Mouse (Mus musculus) heart, embryonic 15.5 days (tissue): Measurements from ENCODE around the gene Tll1. TPM values are rescaled to one million over a fixed set of nuclear protein-coding genes. Genes with fewer than 3 reads are reported as not detected.

Experiments used
- ATAC-seq: fragments of 200-750 bp; cut with Nextera tagmentation; replicated peaks from 2 replicates; pipeline ENCODE4 v1.8.0; 2017; ENCODE audit warnings: low read depth, moderate TSS enrichment; ENCODE audit not compliant: insufficient number of reproducible peaks, insufficient read depth, low FRiP score
- H3K27ac ChIP-seq: fragments of 300-500 bp; sonication (generic); 2 replicates; pipeline ENCODE4 v1.5.1; 2015; ENCODE audit warnings: mild to moderate bottlenecking, inconsistent platforms
- H3K27me3 ChIP-seq: fragments of 300-500 bp; sonication (generic); 2 replicates; pipeline ENCODE4 v1.6.1; 2015; ENCODE audit warnings: inconsistent platforms
- H3K36me3 ChIP-seq: fragments of 300-500 bp; sonication (generic); 2 replicates; pipeline ENCODE4 v1.6.1; 2015; ENCODE audit warnings: mild to moderate bottlenecking, inconsistent platforms
- H3K4me1 ChIP-seq: fragments of 300-500 bp; sonication (generic); replicated peaks from 2 replicates; pipeline ENCODE4 v1.6.1; 2015; ENCODE audit warnings: inconsistent platforms
- H3K4me2 ChIP-seq: fragments of 300-500 bp; sonication (generic); 2 replicates; pipeline ENCODE4 v1.6.1; 2015; ENCODE audit warnings: inconsistent platforms, mild to moderate bottlenecking, moderate library complexity
- H3K4me3 ChIP-seq: fragments of 300-500 bp; sonication (generic); 2 replicates; pipeline ENCODE4 v1.5.1; 2015; ENCODE audit warnings: mild to moderate bottlenecking, inconsistent platforms
- H3K9ac ChIP-seq: fragments of 300-500 bp; sonication (generic); 2 replicates; pipeline ENCODE4 v1.6.1; 2015; ENCODE audit warnings: mild to moderate bottlenecking, inconsistent platforms
- H3K9me3 ChIP-seq: fragments of 300-500 bp; sonication (generic); replicated peaks from 2 replicates; pipeline ENCODE4 v1.6.1; 2016; ENCODE audit warnings: inconsistent platforms
- WGBS: fragments of 180-500 bp; shearing (Covaris S2); methylation state at CpG from one replicate; pipeline ENCODE4 v1.1.7; 2015; ENCODE audit warnings: mixed read lengths; 5-methylcytosine and 5-hydroxymethylcytosine counted together
- polyA plus RNA-seq: library from polyadenylated mRNA; unstranded; fragments of >200 nt; fragmentation: Nextera tagmentation; extraction: Ambion mirVana; gene quantifications from 2 replicates; pipeline ENCODE4 v1.2.1, GENCODE M21; 2015

Gene Tll1
- polyA plus RNA-seq, 1 experiment from 2014 or later = 1.1 TPM

DNA sequence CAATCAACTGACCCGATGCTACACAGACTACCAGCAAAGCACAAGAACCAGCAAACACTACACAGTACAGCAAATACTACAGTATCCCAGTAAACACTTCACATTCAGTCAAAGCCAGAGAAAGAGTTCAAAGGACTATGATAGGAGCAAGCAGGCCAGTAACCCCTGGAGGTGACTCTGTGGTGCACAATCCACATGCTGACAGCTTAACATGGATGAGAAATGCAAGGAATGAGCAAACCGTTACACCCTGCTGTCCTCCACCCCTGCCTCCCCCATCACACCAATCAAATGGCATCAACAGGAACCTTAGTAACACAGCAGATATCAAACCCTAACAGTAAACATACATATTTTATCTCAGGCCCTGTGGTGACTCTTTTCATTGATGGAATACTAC is 7.7 kb downstream of the Tll1 start:
- Histone ChIP-seq H3K4me3 (no peak overlapping the region), H3K9ac (no peak overlapping the region), H3K4me1 (no peaks in the 10 kb centered on the region), H3K27ac (no peak overlapping the region), H3K4me2 (no peak overlapping the region), H3K27me3 (0 out of 2 replicates have a peak, but pooled peaks cover 3% of the 10 kb centered on the region), H3K9me3 (no peaks in the 10 kb centered on the region), H3K36me3 (no peaks in the 10 kb centered on the region)
- WGBS = 46% methylated on average over 2 of the region's 2 CpGs
- ATAC-seq = no peak

DNA sequence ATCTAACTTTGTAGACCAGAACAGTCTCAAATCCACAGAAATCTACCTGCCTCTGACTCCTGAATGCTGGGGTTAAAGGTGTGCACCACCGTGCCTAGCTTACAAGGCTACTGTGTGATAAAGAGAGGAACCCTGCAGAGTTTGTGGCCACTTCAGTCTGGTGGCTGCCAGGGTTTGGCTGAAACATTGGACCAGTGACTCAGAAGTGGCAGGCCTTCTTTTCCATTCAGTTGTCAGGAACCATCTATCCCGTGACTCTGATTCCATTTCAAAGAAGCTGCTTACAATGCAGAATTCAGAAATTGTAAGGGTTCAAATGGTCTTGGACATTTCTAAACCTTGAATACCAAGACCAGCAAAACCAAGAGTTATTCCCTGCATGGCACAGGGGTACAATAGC is 12.7 kb downstream of the Tll1 start:
- Histone ChIP-seq H3K9ac (no peak overlapping the region), H3K4me3 (no peak overlapping the region), H3K9me3 (no peaks in the 10 kb centered on the region), H3K36me3 (no peaks in the 10 kb centered on the region), H3K4me1 (no peaks in the 10 kb centered on the region), H3K27ac (no peak overlapping the region), H3K27me3 (no peaks in the 10 kb centered on the region), H3K4me2 (no peak overlapping the region)
- WGBS = 60% methylated on average over 2 of the region's 2 CpGs
- no peak for ATAC-seq

DNA sequence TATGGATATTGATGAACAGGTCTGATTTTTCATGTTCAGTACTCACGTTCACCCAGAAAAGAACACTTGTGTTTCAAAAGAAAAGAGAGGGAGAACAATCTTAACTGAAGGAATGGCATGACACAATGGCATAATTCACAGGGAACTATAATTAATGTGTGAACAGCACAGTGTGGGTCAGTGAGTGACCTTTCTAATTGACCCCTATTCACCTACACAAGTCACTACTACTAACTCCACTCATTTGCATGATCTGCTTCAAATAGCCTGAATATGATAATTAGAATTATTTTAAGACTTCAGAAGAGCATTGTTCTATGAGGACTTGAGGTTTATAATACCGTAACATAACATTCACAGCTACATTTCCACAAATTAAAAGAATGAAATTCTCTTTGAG is 18.2 kb downstream of the Tll1 start:
- 86% methylated on average over 2 of the region's 2 CpGs for WGBS
- no peaks in the 10 kb centered on the region for H3K27me3 ChIP-seq

DNA sequence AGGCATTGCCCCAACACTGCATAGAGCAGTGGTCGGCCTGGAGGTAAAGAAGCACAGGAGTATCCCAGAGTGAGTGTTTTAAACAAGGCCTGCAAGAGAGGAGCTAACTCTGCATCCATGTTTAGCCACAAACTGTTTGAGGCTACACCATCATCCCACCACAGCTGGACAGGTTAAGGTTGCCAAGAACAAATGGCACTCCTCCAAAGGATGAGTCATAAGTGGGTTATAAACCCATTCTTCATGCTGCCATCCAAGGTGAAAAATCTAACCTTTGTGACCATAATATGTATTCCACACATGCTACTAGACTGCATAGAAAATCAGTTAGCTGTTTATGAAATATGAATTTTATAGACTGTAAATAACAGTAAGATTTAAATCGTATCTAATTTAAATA is 29.1 kb downstream of the Tll1 start:
- Histone ChIP-seq H3K4me1 (no peaks in the 10 kb centered on the region), H3K27ac (no peak overlapping the region), H3K27me3 (no peaks in the 10 kb centered on the region), H3K9me3 (no peaks in the 10 kb centered on the region), H3K36me3 (no peaks in the 10 kb centered on the region), H3K4me3 (no peak overlapping the region), H3K9ac (no peak overlapping the region), H3K4me2 (no peak overlapping the region)
- ATAC-seq = no peak
- 84% methylated on average over 2 of the region's 2 CpGs for whole genome bisulfite sequencing

More for the DNA sequence above, 18.2 kb downstream of the Tll1 start:
- Histone ChIP-seq H3K4me1 (no peaks in the 10 kb centered on the region), H3K27ac (no peak overlapping the region), H3K4me2 (no peak overlapping the region), H3K9ac (no peak overlapping the region), H3K9me3 (no peaks in the 10 kb centered on the region), H3K36me3 (no peaks in the 10 kb centered on the region), H3K4me3 (no peak overlapping the region)
- no peak for ATAC-seq

DNA sequence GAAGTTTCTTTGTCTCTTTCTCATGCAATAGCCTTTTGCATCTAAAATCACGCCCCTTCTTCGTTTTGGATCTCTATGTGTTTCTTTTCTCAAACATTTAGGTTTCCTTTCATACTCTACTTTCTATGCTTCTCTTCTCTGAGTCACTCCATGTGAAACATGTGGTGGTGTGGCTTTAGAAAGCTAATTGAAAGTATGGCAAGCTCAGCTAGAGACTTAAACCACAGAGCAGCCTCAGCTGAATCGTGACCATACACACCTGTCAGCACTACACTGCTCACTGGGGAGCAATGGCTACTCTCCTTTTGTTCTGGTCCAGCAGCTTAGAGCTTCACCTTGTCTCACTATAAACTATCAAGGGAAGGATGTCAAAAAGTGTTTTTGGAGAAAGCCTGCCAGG is 31.2 kb downstream of the Tll1 start:
- H3K36me3 ChIP-seq = no peaks in the 10 kb centered on the region
- H3K9me3 ChIP-seq = no peaks in the 10 kb centered on the region
- no peak overlapping the region for H3K9ac ChIP-seq
- H3K27ac ChIP-seq = no peak overlapping the region
- no peak overlapping the region for H3K4me2 ChIP-seq
- H3K4me3 ChIP-seq = no peak overlapping the region
- no peaks in the 10 kb centered on the region for H3K27me3 ChIP-seq
- H3K4me1 ChIP-seq = no peaks in the 10 kb centered on the region
- WGBS = 65% methylated on average over 3 of the region's 3 CpGs
- ATAC-seq = no peak

DNA sequence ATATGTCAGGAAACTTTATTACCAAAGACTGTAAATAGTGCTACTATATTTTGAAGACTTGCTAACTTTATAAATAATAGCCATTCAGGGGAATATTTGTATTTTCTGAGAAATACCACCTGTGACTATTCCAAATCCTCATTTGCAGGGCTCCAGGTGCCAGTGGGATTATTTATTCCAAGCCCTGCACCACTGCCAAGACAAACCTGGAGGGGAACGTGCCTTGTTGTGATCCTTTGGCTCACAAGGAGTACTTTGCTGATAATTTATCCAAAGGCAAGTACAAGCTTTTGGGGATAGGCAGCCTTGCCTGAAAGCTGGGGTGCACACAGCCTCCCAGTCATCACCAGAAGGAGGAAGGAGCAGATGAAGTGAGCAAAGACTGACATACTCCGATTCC is 32.3 kb downstream of the Tll1 start:
- no peak overlapping the region for H3K9ac ChIP-seq
- H3K4me2 ChIP-seq = no peak overlapping the region

DNA sequence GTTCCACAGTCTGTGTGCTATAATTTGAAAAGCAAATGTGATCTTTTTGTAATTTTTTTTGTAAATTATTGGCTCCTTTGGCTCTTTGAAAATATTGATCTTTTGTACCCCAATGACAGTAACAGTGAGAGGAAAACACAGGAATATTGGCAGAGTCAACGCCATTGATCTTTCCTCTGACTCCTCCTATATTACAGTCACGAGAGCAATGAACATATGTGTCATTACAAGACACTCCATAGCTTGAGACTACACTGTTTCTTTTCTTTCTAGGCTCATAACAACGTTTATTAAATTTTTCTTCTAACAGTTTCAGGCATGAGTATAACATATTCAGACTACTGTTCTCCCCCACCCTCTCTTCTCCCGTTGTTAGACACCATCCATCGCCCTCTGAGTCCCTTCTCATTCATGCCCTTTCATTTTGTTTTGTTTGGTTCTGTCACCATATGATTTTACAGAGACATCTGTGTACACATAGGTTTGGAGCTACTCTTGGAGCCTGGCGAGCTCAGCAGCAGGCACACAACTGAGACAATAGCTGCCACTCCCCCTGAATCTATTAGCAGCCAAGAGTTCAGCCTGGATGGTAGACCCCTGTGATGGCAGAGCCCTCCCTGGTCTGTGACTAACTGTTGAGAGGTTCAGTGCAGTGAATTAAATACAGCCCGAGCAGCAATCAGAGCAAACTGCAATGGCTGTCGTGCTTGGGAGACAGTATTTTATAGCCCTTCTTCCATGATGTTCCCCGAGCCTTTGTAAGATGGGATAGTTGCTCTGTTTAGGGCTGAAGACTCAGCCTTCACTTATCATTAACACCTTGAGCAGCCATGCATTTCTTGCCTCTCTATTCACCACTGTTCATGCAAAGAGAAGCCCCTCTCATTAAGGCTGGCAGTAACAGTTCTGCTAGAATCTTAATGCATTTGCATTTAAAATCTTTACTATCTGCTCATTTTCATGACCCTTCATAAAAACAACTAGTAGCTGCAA is 52.9 kb downstream of the Tll1 start:
- WGBS = 71% methylated on average over 9 of the region's 9 CpGs
- H3K9me3 ChIP-seq = no peaks in the 10 kb centered on the region
- no peak overlapping the region for H3K27ac ChIP-seq
- ATAC-seq = no peak
- no peaks in the 10 kb centered on the region for H3K36me3 ChIP-seq
- no peak overlapping the region for H3K4me3 ChIP-seq
- H3K27me3 ChIP-seq = 0 out of 2 replicates have a peak, but pooled peaks cover 4% of the 10 kb centered on the region
- H3K9ac ChIP-seq = no peak overlapping the region
- no peaks in the 10 kb centered on the region; the same call in 1 of the 2 replicates for H3K4me1 ChIP-seq
- no peak overlapping the region for H3K4me2 ChIP-seq

More for the DNA sequence above, 32.3 kb downstream of the Tll1 start:
- no peak overlapping the region for H3K27ac ChIP-seq
- ATAC-seq = no peak
- H3K36me3 ChIP-seq = no peaks in the 10 kb centered on the region
- 69% methylated on average over 2 of the region's 2 CpGs for WGBS
- H3K4me1 ChIP-seq = no peaks in the 10 kb centered on the region
- no peak overlapping the region for H3K4me3 ChIP-seq
- H3K9me3 ChIP-seq = no peaks in the 10 kb centered on the region
- no peaks in the 10 kb centered on the region for H3K27me3 ChIP-seq

DNA sequence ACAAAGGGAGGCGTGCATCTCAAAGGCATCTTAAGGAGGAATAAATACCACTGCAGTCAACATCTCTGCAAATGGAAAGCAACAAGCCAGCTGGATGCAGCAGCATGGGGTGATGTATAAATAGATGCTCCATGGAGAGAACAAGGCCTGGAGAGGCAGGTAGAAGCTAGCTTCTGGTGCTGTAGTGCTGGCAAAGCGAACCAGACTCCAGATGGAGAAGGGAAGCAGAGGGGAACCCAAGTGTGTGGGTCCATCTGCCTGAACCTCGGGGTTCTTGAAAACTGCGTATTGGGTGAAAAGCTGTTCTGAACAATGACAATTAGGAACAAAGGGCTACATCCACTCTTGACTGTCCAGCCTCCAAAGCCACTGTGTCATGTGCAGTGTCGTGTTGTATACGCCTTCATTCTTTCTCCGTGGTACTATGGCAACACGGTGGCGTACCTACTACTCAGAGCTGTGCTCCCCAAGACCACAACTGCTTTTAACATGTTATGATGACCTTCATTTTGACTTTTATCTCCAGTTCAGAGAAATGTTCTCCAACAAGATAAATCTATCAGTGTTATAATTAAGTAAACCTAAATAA is 53.8 kb downstream of the Tll1 start:
- ATAC-seq = no peak
- WGBS = 78% methylated on average over 9 of the region's 9 CpGs

DNA sequence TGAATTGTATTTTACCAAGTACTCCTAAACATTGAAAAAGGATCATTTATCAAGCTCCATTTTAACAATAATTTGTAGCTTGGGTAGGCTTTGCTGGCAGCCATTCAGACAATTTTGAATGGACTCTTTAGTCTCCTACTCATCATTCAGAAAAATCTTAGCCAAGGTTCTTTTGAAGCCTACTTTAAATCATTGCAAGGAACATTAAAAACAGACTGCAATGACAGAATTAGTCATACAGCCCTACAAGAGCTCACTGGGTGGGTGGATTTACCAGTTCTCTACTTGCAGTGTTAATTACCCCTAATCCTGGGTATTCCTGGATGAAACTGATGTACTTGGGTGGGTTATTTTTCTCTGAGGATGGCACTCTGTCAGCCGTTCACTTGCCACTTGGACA is 69.5 kb downstream of the Tll1 start:
- no peak overlapping the region for H3K4me2 ChIP-seq
- WGBS = 78% methylated on average over 1 of the region's 1 CpGs
- H3K9ac ChIP-seq = no peak overlapping the region
- no peak overlapping the region for H3K27ac ChIP-seq
- no peaks in the 10 kb centered on the region for H3K27me3 ChIP-seq
- no peaks in the 10 kb centered on the region for H3K9me3 ChIP-seq
- ATAC-seq = no peak
- H3K36me3 ChIP-seq = no peaks in the 10 kb centered on the region
- H3K4me1 ChIP-seq = no peaks in the 10 kb centered on the region
- H3K4me3 ChIP-seq = no peak overlapping the region

More for the DNA sequence above, 53.8 kb downstream of the Tll1 start:
- no peaks in the 10 kb centered on the region for H3K9me3 ChIP-seq
- no peak overlapping the region for H3K4me3 ChIP-seq
- H3K4me1 ChIP-seq = no peaks in the 10 kb centered on the region; the same call in 1 of the 2 replicates
- H3K36me3 ChIP-seq = no peaks in the 10 kb centered on the region
- H3K27me3 ChIP-seq = 0 out of 2 replicates have a peak, but pooled peaks cover 4% of the 10 kb centered on the region
- no peak overlapping the region for H3K27ac ChIP-seq
- no peak overlapping the region for H3K4me2 ChIP-seq
- no peak overlapping the region for H3K9ac ChIP-seq

DNA sequence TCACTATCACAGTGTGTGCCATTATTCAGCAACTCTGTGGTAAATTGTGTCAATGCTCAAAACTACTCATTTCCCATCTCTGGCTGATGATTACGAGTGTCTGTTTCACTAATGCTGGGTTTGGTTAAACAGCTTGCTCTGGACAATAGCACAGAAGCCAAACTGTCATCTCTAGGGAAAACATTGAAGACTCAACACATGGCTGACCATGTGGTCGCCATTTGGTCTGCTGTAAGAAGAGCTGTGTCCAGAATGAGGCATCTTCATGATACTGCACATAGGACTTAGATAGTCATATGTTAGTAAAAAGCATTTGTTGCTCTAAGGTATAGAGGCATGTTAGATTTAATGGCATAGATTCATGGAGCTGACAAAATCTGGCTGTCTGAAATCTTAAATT is 98.9 kb downstream of the Tll1 start:
- Histone ChIP-seq H3K4me1 (no peaks in the 10 kb centered on the region), H3K36me3 (no peaks in the 10 kb centered on the region), H3K4me3 (no peak overlapping the region), H3K27me3 (no peaks in the 10 kb centered on the region), H3K9me3 (no peaks in the 10 kb centered on the region), H3K9ac (no peak overlapping the region), H3K4me2 (no peak overlapping the region), H3K27ac (no peak overlapping the region)
- WGBS = 71% methylated on average over 2 of the region's 2 CpGs
- ATAC-seq = no peak

DNA sequence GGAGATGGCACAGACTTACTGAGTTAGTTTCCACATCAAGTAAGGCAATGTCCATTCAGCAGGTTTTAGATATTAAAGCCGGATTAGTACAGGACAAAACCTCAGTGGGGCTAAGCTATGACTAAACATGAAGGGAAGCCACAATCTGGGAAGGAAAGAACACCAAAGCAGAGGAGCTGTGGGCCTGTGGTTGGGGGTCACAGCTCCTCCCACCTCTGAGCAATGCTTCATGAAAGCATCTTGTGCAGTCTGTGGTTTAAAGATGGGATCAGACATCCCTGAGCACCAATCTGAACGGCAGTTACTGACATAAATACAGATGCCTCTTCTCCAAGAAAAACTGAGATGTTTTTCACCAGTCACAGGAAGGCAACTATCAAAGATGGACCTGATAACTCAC is 132.7 kb downstream of the Tll1 start:
- Histone ChIP-seq H3K4me2 (no peak overlapping the region), H3K4me3 (no peak overlapping the region), H3K9ac (no peak overlapping the region), H3K36me3 (no peaks in the 10 kb centered on the region), H3K27me3 (no peaks in the 10 kb centered on the region), H3K9me3 (no peaks in the 10 kb centered on the region), H3K4me1 (no peaks in the 10 kb centered on the region), H3K27ac (no peak overlapping the region)
- no peak for ATAC-seq
- 56% methylated on average over 2 of the region's 2 CpGs for WGBS
